Mouse (Mus musculus) fat pad, adult 2 months (tissue): Measurements from ENCODE around the gene Ccm2.

ENCODE experiments used
- DNase-seq: peaks from one replicate; pipeline ENCODE4 v3.0.0-alpha.2; 2011; ENCODE audit warnings: low read depth, low spot score; ENCODE audit errors: extremely low read depth

The Ccm2 gene

GRCm38 (mm10) chr11:6601649-6602480 is 55.2 kb downstream of the Ccm2 start:
- no peak for DNase-seq

- DNase-seq = no peak
These were observed 56.0 kb downstream of the Ccm2 start for GRCm38 (mm10) chr11:6602662-6603061.

- no peak for DNase-seq
These were observed 56.5 kb downstream of the Ccm2 start for GRCm38 (mm10) chr11:6603224-6603623.

GRCm38 (mm10) chr11:6603887-6604603 is 57.4 kb downstream of the Ccm2 start:
- DNase-seq = no peak

- DNase-seq = no peak
These were observed 57.9 kb downstream of the Ccm2 start for GRCm38 (mm10) chr11:6604604-6604936.

- no peak for DNase-seq
These were observed 58.4 kb downstream of the Ccm2 start for GRCm38 (mm10) chr11:6605021-6605481.

GRCm38 (mm10) chr11:6605491-6606399 is 59.1 kb downstream of the Ccm2 start, which contains the start of gene Nacad:
TSS of gene Nacad (minus strand) at chr11:6606053.
- no peak for DNase-seq

GRCm38 (mm10) chr11:6615250-6616205 is 68.8 kb downstream of the Ccm2 start:
- DNase-seq = no peak

GRCm38 (mm10) chr11:6623704-6624103 is 77.0 kb downstream of the Ccm2 start:
- no peak for DNase-seq

- peak; percentile 25 for DNase-seq
These were observed 78.1 kb downstream of the Ccm2 start for GRCm38 (mm10) chr11:6624619-6625382.

GRCm38 (mm10) chr11:6625478-6626387 is 79.0 kb downstream of the Ccm2 start, which contains the start of gene Tbrg4:
TSS of gene Tbrg4 (minus strand) at chr11:6626067.
- peak; percentile 33 for DNase-seq

- no peak for DNase-seq
These were observed 79.7 kb downstream of the Ccm2 start for GRCm38 (mm10) chr11:6626388-6626772.

GRCm38 (mm10) chr11:6627731-6628130 is 81.0 kb downstream of the Ccm2 start:
- DNase-seq = no peak

- DNase-seq = no peak
These were observed 81.9 kb downstream of the Ccm2 start for GRCm38 (mm10) chr11:6628568-6628967.

- DNase-seq = no peak
These were observed 83.0 kb downstream of the Ccm2 start for GRCm38 (mm10) chr11:6629655-6630054.

- DNase-seq = no peak
These were observed 89.5 kb downstream of the Ccm2 start for GRCm38 (mm10) chr11:6636150-6636549.

GRCm38 (mm10) chr11:6638537-6638936 is 91.8 kb downstream of the Ccm2 start, which contains the start of gene Wap:
TSS of gene Wap (minus strand) at chr11:6638637.
- DNase-seq = no peak

GRCm38 (mm10) chr11:6639072-6639471 is 92.4 kb downstream of the Ccm2 start:
- no peak for DNase-seq
